Mouse (Mus musculus): ENCODE measurements around the gene Snx27. TPM values are rescaled to one million over a fixed set of nuclear protein-coding genes. Genes with fewer than 3 reads are reported as not detected.

Gene Snx27
- polyA plus RNA-seq (2014; fragmentation: Illumina TruSeq; extraction: RNeasy Lipid Tissue Mini Kit (QIAGEN cat#74804); ENCODE audit: low read depth, low replicate concordance) = 17.9 TPM

GRCm38 (mm10) chr3:94582456-94582891, at the start of gene Snx27:
Gene Snx27 (minus strand): TSS chr3:94582716.

GRCm38 (mm10) chr3:94480291-94480884, 102.1 kb downstream of the Snx27 start, which contains the start of gene Riiad1:
Gene Riiad1 (minus strand): TSS chr3:94480341.

GRCm38 (mm10) chr3:94477981-94478422, 104.5 kb downstream of the Snx27 start, which contains the start of gene Celf3:
Gene Celf3 (plus strand): TSS chr3:94478295.

Other genes with a start within 250 kb of the Snx27 start
- gene Them5, start 240.6 kb downstream of the Snx27 start, polyA plus RNA-seq (2014; fragmentation: Illumina TruSeq; extraction: RNeasy Lipid Tissue Mini Kit (QIAGEN cat#74804); ENCODE audit: low read depth, low replicate concordance) = not detected
- gene C2cd4d, start 220.3 kb downstream of the Snx27 start, polyA plus RNA-seq (2014; fragmentation: Illumina TruSeq; extraction: RNeasy Lipid Tissue Mini Kit (QIAGEN cat#74804); ENCODE audit: low read depth, low replicate concordance) = 0.50 TPM
- 22.9 TPM for gene Rorc, start 209.9 kb downstream of the Snx27 start, polyA plus RNA-seq (2014; fragmentation: Illumina TruSeq; extraction: RNeasy Lipid Tissue Mini Kit (QIAGEN cat#74804); ENCODE audit: low read depth, low replicate concordance)
- 0.15 TPM for gene Lingo4, start 184.2 kb downstream of the Snx27 start, polyA plus RNA-seq (2014; fragmentation: Illumina TruSeq; extraction: RNeasy Lipid Tissue Mini Kit (QIAGEN cat#74804); ENCODE audit: low read depth, low replicate concordance)
- 12.5 TPM for gene Tdrkh, start 169.4 kb downstream of the Snx27 start, polyA plus RNA-seq (2014; fragmentation: Illumina TruSeq; extraction: RNeasy Lipid Tissue Mini Kit (QIAGEN cat#74804); ENCODE audit: low read depth, low replicate concordance)
- gene Mrpl9, start 139.4 kb downstream of the Snx27 start, polyA plus RNA-seq (2014; fragmentation: Illumina TruSeq; extraction: RNeasy Lipid Tissue Mini Kit (QIAGEN cat#74804); ENCODE audit: low read depth, low replicate concordance) = 50.4 TPM
- gene Oaz3, start 138.8 kb downstream of the Snx27 start, polyA plus RNA-seq (2014; fragmentation: Illumina TruSeq; extraction: RNeasy Lipid Tissue Mini Kit (QIAGEN cat#74804); ENCODE audit: low read depth, low replicate concordance) = 92.2 TPM
- 1.2 TPM for gene Celf3, start 104.4 kb downstream of the Snx27 start, polyA plus RNA-seq (2014; fragmentation: Illumina TruSeq; extraction: RNeasy Lipid Tissue Mini Kit (QIAGEN cat#74804); ENCODE audit: low read depth, low replicate concordance)
- gene Riiad1, start 102.4 kb downstream of the Snx27 start, polyA plus RNA-seq (2014; fragmentation: Illumina TruSeq; extraction: RNeasy Lipid Tissue Mini Kit (QIAGEN cat#74804); ENCODE audit: low read depth, low replicate concordance) = 6.2 TPM
- gene Gm10972, start 60.4 kb upstream of the Snx27 start, polyA plus RNA-seq (2014; fragmentation: Illumina TruSeq; extraction: RNeasy Lipid Tissue Mini Kit (QIAGEN cat#74804); ENCODE audit: low read depth, low replicate concordance) = not detected
- 13.2 TPM for gene Tuft1, start 76.2 kb upstream of the Snx27 start, polyA plus RNA-seq (2014; fragmentation: Illumina TruSeq; extraction: RNeasy Lipid Tissue Mini Kit (QIAGEN cat#74804); ENCODE audit: low read depth, low replicate concordance)
- 3.5 TPM for gene Selenbp2, start 110.8 kb upstream of the Snx27 start, polyA plus RNA-seq (2014; fragmentation: Illumina TruSeq; extraction: RNeasy Lipid Tissue Mini Kit (QIAGEN cat#74804); ENCODE audit: low read depth, low replicate concordance)
- 13.1 TPM for gene Cgn, start 203.8 kb upstream of the Snx27 start, polyA plus RNA-seq (2014; fragmentation: Illumina TruSeq; extraction: RNeasy Lipid Tissue Mini Kit (QIAGEN cat#74804); ENCODE audit: low read depth, low replicate concordance)